Mouse (Mus musculus) hindbrain, embryonic 11.5 days (tissue): Measurements from ENCODE around the gene Med13l. TPM values are rescaled to one million over a fixed set of nuclear protein-coding genes. Genes with fewer than 3 reads are reported as not detected.

Experiments
- ATAC-seq: fragments of 200-750 bp; cut with Nextera tagmentation; 2 replicates; pipeline ENCODE4 v1.8.0; 2017; ENCODE audit warnings: mild to moderate bottlenecking, moderate TSS enrichment, moderate library complexity; ENCODE audit not compliant: low FRiP score
- DNase-seq: peaks from one replicate; pipeline ENCODE4 v3.0.0-alpha.2; 2015; ENCODE audit warnings: low spot score
- H3K27ac ChIP-seq: fragments of 300-500 bp; sonication (generic); 2 replicates; pipeline ENCODE4 v1.5.1; 2014; ENCODE audit warnings: mild to moderate bottlenecking, low read depth, low read length
- H3K27me3 ChIP-seq: fragments of 300-500 bp; sonication (generic); 2 replicates; pipeline ENCODE4 v1.6.1; 2014; ENCODE audit warnings: mild to moderate bottlenecking, low read length, moderate library complexity, mixed read lengths; ENCODE audit not compliant: control insufficient read depth, insufficient read depth
- H3K36me3 ChIP-seq: fragments of 300-500 bp; sonication (generic); 2 replicates; pipeline ENCODE4 v1.6.1; 2014; ENCODE audit warnings: mild to moderate bottlenecking, low read length, moderate library complexity, mixed read lengths; ENCODE audit not compliant: control insufficient read depth, insufficient read depth
- H3K4me1 ChIP-seq: fragments of 300-500 bp; sonication (generic); replicated peaks from 2 replicates; pipeline ENCODE4 v1.6.1; 2014; ENCODE audit warnings: low read length, mixed read lengths; ENCODE audit not compliant: control insufficient read depth, insufficient read depth
- H3K4me2 ChIP-seq: fragments of 300-500 bp; sonication (generic); replicated peaks from 2 replicates; pipeline ENCODE4 v1.6.1; 2014; ENCODE audit warnings: mild to moderate bottlenecking, low read depth, low read length
- H3K4me3 ChIP-seq: fragments of 300-500 bp; sonication (generic); 2 replicates; pipeline ENCODE4 v1.5.1; 2014; ENCODE audit warnings: low read depth, low read length
- H3K9ac ChIP-seq: fragments of 300-500 bp; sonication (generic); 2 replicates; pipeline ENCODE4 v1.6.1; 2014; ENCODE audit warnings: low read depth, low read length
- H3K9me3 ChIP-seq: fragments of 300-500 bp; sonication (generic); 2 replicates; pipeline ENCODE4 v1.6.1; 2016; ENCODE audit warnings: low read length; ENCODE audit not compliant: control insufficient read depth
- WGBS: fragments of 180-500 bp; shearing (Covaris S2); extraction: QIAGEN DNeasy Blood & Tissue Kit; methylation state at CpG from one replicate; pipeline ENCODE4 v1.1.7; 2014; 5-methylcytosine and 5-hydroxymethylcytosine counted together
- polyA plus RNA-seq: library from polyadenylated mRNA; unstranded; fragments of >200 nt; fragmentation: Nextera tagmentation; extraction: Ambion mirVana; gene quantifications from 2 replicates; pipeline ENCODE4 v1.2.1, GENCODE M21; 2014

The Med13l gene
- polyA plus RNA-seq, 1 experiment from 2014 or later = 16.1 TPM

GRCm38 (mm10) chr5:118686021-118686420 lies 125.5 kb downstream of the Med13l start:
- WGBS = 88% methylated on average over 4 of the region's 4 CpGs
- Histone ChIP-seq H3K4me3 (no peak overlapping the region), H3K27me3 (no peaks in the 10 kb centered on the region), H3K4me2 (no peak overlapping the region), H3K27ac (no peak overlapping the region), H3K9me3 (no peaks in the 10 kb centered on the region), H3K36me3 (no peaks in the 10 kb centered on the region), H3K4me1 (no peaks in the 10 kb centered on the region), H3K9ac (no peak overlapping the region)
- ATAC-seq (no peak), DNase-seq (no peak)

DNA sequence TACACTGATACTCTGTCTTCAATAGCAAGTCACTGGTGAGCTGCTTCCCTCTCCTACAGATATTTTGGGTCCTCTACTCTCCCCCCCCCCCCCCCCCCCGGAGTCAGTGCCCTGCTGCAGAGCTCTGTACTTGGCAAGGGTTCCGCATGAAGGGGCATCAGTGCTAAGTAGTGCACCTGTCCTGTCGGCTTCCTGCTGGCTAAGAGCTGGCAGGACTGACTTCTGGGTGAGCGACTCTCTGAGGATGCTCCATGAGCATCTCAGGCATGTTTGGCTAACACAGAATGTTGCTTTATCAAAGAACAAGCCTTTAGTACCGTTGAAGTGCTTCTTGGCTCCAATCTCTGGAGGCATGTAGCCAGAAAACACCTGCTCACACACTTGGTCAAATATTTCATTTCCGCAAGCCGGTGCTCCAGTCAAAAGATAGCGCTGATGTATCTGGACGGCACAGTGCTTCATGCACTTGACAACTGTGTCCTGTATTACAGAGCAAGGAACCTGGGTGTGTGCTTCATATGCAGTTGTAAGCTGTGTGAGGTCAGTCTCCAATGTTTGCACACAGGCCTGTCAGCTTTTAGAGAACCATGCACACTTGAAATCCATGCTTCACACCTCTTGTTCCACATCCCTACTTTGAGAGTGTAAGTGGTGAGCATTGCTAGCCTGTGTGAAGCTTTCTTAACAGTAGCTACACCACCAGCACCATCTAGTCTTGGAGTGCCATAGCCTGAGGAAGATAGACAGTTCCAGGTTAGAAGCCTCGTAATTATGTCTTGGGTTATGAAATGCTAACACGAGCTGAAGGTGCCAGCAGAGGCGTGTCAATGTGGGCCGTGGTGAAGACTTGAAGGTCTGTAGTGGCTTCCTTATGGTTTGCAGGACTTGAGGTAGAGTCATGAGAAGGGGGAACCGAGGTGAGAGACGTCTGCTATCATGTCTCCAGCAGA lies 128.7 kb downstream of the Med13l start:
- WGBS = 93% methylated on average over 15 of the region's 15 CpGs
- Histone ChIP-seq H3K4me2 (no peak overlapping the region), H3K36me3 (no peaks in the 10 kb centered on the region), H3K9ac (no peak overlapping the region), H3K4me1 (0 out of 2 replicates have a peak, but pooled peaks cover 2% of the 10 kb centered on the region), H3K27ac (no peak overlapping the region), H3K27me3 (no peaks in the 10 kb centered on the region), H3K9me3 (no peaks in the 10 kb centered on the region), H3K4me3 (no peak overlapping the region)
- DNase-seq = no peak
- ATAC-seq = no peak

DNA sequence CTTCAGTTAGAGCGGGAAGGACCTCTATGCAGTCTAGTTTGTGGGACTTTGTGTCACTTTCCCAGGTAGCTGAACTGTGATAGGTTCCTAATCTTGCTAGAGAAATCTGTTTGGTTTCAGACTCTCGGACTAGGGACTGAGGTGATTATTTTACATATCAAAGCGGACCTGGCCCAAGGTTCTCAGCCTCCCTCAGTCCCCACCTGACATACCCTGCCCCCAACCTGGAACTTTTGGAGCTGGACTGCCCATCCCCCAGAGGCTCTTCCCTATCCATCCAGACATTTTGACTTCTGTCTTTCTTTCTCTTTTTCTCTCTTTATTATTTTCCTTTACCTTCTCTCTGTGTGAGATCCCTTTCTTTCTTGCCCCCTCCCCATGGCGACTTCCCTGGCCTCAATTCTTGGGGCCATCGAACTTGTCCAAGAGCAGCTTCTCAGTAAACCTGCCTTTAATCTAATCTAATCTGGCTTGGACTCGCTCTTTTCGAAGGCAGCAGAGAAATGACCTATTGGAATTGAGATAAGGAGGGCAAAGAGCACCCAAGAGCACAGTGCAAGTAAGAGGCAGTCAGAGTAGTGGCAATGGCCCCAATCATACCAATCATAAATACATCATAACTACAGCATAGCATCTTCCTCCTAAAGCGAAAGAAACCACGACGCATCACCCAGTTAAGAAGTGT lies 130.7 kb downstream of the Med13l start:
- H3K27me3 ChIP-seq = no peaks in the 10 kb centered on the region
- H3K9ac ChIP-seq = no peak overlapping the region
- H3K4me2 ChIP-seq = no peak overlapping the region
- no peak overlapping the region for H3K4me3 ChIP-seq
- DNase-seq (no peak), ATAC-seq (no peak)
- 0 out of 2 replicates have a peak, but pooled peaks cover 2% of the 10 kb centered on the region for H3K4me1 ChIP-seq
- no peaks in the 10 kb centered on the region for H3K9me3 ChIP-seq
- WGBS = 85% methylated on average over 10 of the region's 10 CpGs
- no peaks in the 10 kb centered on the region for H3K36me3 ChIP-seq
- H3K27ac ChIP-seq = no peak overlapping the region

DNA sequence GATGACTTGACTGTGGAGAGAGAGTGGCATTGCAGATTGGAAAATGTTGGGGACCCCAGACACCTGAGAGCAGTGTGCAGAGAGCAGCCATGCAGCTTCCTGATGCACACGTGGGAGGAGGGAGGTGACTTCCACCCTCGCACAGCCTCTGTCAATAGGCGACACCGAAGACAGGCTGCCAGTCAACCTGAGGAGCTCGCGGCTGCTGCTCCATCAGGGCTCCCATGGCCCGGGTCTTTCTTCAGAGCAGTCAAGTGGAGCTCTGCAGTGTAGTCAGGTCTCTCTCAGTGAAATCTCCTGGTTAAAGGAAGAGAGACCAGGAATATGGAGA lies 131.2 kb downstream of the Med13l start:
- 59% methylated on average over 7 of the region's 7 CpGs for WGBS
- 0 out of 2 replicates have a peak, but pooled peaks cover 4% of the 10 kb centered on the region for H3K4me1 ChIP-seq

DNA sequence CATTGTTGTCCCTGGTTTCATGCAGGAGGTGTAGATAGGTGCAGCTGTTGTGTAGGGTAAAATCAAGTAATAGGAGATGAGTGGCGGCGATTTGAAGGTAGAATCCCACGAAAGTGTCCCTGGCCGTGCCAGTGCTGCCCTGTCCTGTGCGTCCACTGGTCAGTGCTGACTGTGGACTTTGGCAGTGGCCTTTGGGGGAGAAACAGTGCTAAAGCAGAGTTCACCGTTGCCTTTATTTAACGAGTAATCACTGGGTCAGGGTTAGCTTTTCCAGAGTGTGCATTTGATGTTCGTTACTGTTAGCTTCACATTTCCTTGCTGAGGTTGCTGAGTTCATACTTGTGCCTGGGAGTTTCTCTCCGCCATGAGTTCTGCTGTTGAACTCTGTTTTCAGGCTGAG lies 133.5 kb downstream of the Med13l start:
- Histone ChIP-seq H3K9me3 (no peaks in the 10 kb centered on the region), H3K4me2 (no peak overlapping the region), H3K36me3 (no peaks in the 10 kb centered on the region), H3K4me1 (0 out of 2 replicates have a peak, but pooled peaks cover 4% of the 10 kb centered on the region), H3K27me3 (no peaks in the 10 kb centered on the region), H3K9ac (no peak overlapping the region), H3K27ac (no peak overlapping the region), H3K4me3 (no peak overlapping the region)
- 94% methylated on average over 9 of the region's 9 CpGs for WGBS
- ATAC-seq (no peak), DNase-seq (no peak)

More for the DNA sequence above, 131.2 kb downstream of the Med13l start:
- Histone ChIP-seq H3K4me2 (no peak overlapping the region), H3K9me3 (no peaks in the 10 kb centered on the region), H3K27ac (no peak overlapping the region), H3K27me3 (no peaks in the 10 kb centered on the region), H3K36me3 (no peaks in the 10 kb centered on the region), H3K9ac (no peak overlapping the region), H3K4me3 (no peak overlapping the region)
- DNase-seq = no peak
- no peak for ATAC-seq

DNA sequence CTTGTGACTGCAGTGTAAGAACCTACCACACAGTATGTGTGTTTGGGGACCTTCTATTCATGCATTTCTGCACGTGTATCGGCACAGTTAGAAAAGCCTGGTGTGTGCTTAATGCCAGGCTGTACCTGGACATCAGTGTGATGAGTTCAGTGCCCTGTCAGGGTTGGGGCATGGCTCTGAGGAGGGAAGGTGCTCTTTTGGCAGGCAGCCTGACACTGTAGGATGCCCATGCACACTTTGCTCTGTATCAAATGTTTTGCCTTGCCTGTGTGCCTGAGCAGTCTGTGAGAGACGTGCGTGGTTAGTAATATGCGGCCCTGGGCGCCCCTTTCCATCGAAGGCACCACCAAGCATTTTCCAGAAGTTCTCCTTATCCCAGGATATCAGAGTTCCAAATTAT lies 136.6 kb downstream of the Med13l start:
- no peaks in the 10 kb centered on the region for H3K9me3 ChIP-seq
- H3K4me2 ChIP-seq = no peak overlapping the region
- peaks cover 2% of the 10 kb centered on the region; the same call in 1 of the 2 replicates for H3K4me1 ChIP-seq
- no peak overlapping the region for H3K4me3 ChIP-seq
- ATAC-seq (no peak), DNase-seq (no peak)
- 94% methylated on average over 7 of the region's 7 CpGs for WGBS
- no peak overlapping the region for H3K27ac ChIP-seq
- H3K36me3 ChIP-seq = no peaks in the 10 kb centered on the region
- H3K9ac ChIP-seq = no peak overlapping the region
- H3K27me3 ChIP-seq = no peaks in the 10 kb centered on the region

DNA sequence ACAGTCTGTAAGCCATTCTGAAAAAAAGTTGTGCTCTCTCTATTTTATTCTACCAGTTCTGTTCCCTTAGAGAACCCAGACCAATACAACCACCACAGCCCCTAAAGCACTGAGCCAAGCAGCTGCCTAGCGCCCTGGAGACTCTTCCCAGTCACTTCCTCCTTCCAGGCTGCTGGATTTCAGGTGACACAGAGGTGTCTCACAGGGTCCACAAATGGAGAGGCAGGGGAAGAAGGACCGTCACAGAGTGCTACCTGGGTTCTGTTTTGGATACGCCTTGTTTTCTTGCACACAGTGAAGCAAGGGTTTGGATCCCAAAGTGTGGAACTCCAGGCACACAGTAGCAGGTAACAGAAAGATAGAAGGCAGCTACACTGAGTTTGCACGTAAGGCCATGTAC lies 140.5 kb downstream of the Med13l start:
- H3K4me3 ChIP-seq = no peak overlapping the region
- no peaks in the 10 kb centered on the region for H3K9me3 ChIP-seq
- no peak overlapping the region for H3K4me2 ChIP-seq
- H3K27ac ChIP-seq = no peak overlapping the region
- H3K36me3 ChIP-seq = no peaks in the 10 kb centered on the region
- no peaks in the 10 kb centered on the region for H3K27me3 ChIP-seq
- peaks cover 5% of the 10 kb centered on the region; the same call in 1 of the 2 replicates for H3K4me1 ChIP-seq
- ATAC-seq = no peak
- H3K9ac ChIP-seq = no peak overlapping the region
- no peak for DNase-seq
- WGBS = 88% methylated on average over 4 of the region's 4 CpGs

GRCm38 (mm10) chr5:118702674-118703073 lies 142.2 kb downstream of the Med13l start:
- WGBS = 27% methylated on average over 9 of the region's 9 CpGs
- Histone ChIP-seq H3K4me1 (peaks cover 3% of the 10 kb centered on the region; the same call in 1 of the 2 replicates), H3K4me2 (no peak overlapping the region), H3K4me3 (no peak overlapping the region), H3K9ac (no peak overlapping the region), H3K36me3 (no peaks in the 10 kb centered on the region), H3K27ac (no peak overlapping the region), H3K9me3 (no peaks in the 10 kb centered on the region), H3K27me3 (no peaks in the 10 kb centered on the region)
- ATAC-seq (no peak), DNase-seq (no peak)
